Mouse (Mus musculus) heart, embryonic 12.5 days (tissue): Measurements from ENCODE around the gene Ubr4. TPM values are rescaled to one million over a fixed set of nuclear protein-coding genes. Genes with fewer than 3 reads are reported as not detected.

Experiments
- ATAC-seq: fragments of 200-750 bp; cut with Nextera tagmentation; 2 replicates; pipeline ENCODE4 v1.8.0; 2017; ENCODE audit warnings: moderate TSS enrichment, moderate library complexity; ENCODE audit not compliant: insufficient number of reproducible peaks, low FRiP score
- H3K27ac ChIP-seq: fragments of 300-500 bp; sonication (generic); 2 replicates; pipeline ENCODE4 v1.5.1; 2016; ENCODE audit warnings: mild to moderate bottlenecking, moderate library complexity; ENCODE audit not compliant: poor library complexity, severe bottlenecking
- H3K27me3 ChIP-seq: fragments of 300-500 bp; sonication (generic); replicated peaks from 2 replicates; pipeline ENCODE4 v1.6.1; 2016; ENCODE audit warnings: mild to moderate bottlenecking, moderate library complexity
- H3K36me3 ChIP-seq: fragments of 300-500 bp; sonication (generic); 2 replicates; pipeline ENCODE4 v1.6.1; 2016; ENCODE audit warnings: mild to moderate bottlenecking, moderate library complexity
- H3K4me1 ChIP-seq: fragments of 300-500 bp; sonication (generic); replicated peaks from 2 replicates; pipeline ENCODE4 v1.6.1; 2016; ENCODE audit warnings: mild to moderate bottlenecking
- H3K4me2 ChIP-seq: fragments of 300-500 bp; sonication (generic); 2 replicates; pipeline ENCODE4 v1.6.1; 2016; ENCODE audit warnings: mild to moderate bottlenecking, moderate library complexity
- H3K4me3 ChIP-seq: fragments of 300-500 bp; sonication (generic); 2 replicates; pipeline ENCODE4 v1.5.1; 2016; ENCODE audit warnings: mild to moderate bottlenecking
- H3K9ac ChIP-seq: fragments of 300-500 bp; sonication (generic); 2 replicates; pipeline ENCODE4 v1.6.1; 2016; ENCODE audit warnings: mild to moderate bottlenecking, moderate library complexity
- H3K9me3 ChIP-seq: fragments of 300-500 bp; sonication (generic); replicated peaks from 2 replicates; pipeline ENCODE4 v1.6.1; 2016; ENCODE audit warnings: mild to moderate bottlenecking, moderate library complexity
- WGBS: fragments of 180-500 bp; shearing (Covaris S2); methylation state at CpG from one replicate; pipeline ENCODE4 v1.1.7; 2016; 5-methylcytosine and 5-hydroxymethylcytosine counted together
- polyA plus RNA-seq: library from polyadenylated mRNA; unstranded; fragments of >200 nt; fragmentation: Nextera tagmentation; extraction: Ambion mirVana; gene quantifications from 2 replicates; pipeline ENCODE4 v1.2.1, GENCODE M21; 2016

Ubr4 gene
- polyA plus RNA-seq, result 64.9 and 65.4 TPM in 2 replicates

- H3K27ac ChIP-seq, result peak within 1 kb of the TSS; percentile 94
- no peaks in the 10 kb centered on the region for H3K27me3 ChIP-seq
- H3K4me3 ChIP-seq, result peak within 1 kb of the TSS; percentile 85
- H3K36me3 ChIP-seq, result peaks cover 56% of the 10 kb centered on the region
- H3K9me3 ChIP-seq, result no peaks in the 10 kb centered on the region
- peaks cover 18% of the 10 kb centered on the region for H3K4me1 ChIP-seq
- H3K4me2 ChIP-seq, result peak within 1 kb of the TSS; percentile 93
- H3K9ac ChIP-seq, result peak within 1 kb of the TSS; percentile 85
- ATAC-seq, result peak; percentile 94
- WGBS, result under 1% methylated on average over 62 of the region's 64 CpGs
These were observed at the start of gene Ubr4, which contains the start of the genes Mrto4 and Emc1 for GRCm38 (mm10) chr4:139351931-139352711. TSS of gene Ubr4 (plus strand) at chr4:139352609. TSS of gene Mrto4 (minus strand) at chr4:139352576. TSS of gene Emc1 (plus strand) at chr4:139352587.

GRCm38 (mm10) chr4:139305521-139305920 is 46.9 kb upstream of the Ubr4 start:
- no peaks in the 10 kb centered on the region for H3K9me3 ChIP-seq
- H3K27ac ChIP-seq, result no peak overlapping the region
- no peak overlapping the region for H3K9ac ChIP-seq
- H3K27me3 ChIP-seq, result 0 out of 2 replicates have a peak, but pooled peaks cover 4% of the 10 kb centered on the region
- peaks cover 39% of the 10 kb centered on the region for H3K36me3 ChIP-seq
- H3K4me3 ChIP-seq, result no peak overlapping the region
- H3K4me2 ChIP-seq, result no peak overlapping the region
- peaks cover 6% of the 10 kb centered on the region; the same call in 1 of the 2 replicates for H3K4me1 ChIP-seq
- 86% methylated on average over 3 of the region's 3 CpGs for WGBS
- ATAC-seq, result no peak

DNA sequence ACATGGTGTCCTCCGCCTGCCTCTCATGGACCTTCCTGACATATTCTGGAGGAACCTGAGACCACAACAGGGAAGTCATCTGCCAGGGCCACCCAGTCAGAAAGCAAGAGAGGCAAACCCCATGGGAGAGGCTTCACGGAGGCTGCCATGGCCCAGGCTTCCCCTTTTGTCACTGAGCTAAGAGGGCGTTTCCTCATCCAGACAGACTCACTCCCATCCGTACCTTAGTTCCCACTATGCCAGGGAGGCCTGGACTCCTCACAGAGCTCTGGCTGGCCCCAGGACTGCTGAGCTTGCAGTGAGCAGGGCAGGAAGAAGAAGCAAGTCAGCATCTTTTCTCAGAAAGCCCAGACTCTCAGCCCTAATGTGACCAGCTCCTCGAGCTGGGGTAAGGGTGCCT is 44.5 kb upstream of the Ubr4 start:
- WGBS, result 76% methylated on average over 5 of the region's 5 CpGs
- Histone ChIP-seq H3K4me1 (peaks cover 18% of the 10 kb centered on the region), H3K27ac (no peak overlapping the region), H3K9ac (no peak overlapping the region), H3K9me3 (no peaks in the 10 kb centered on the region), H3K4me2 (no peak overlapping the region), H3K4me3 (no peak overlapping the region), H3K36me3 (peaks cover 20% of the 10 kb centered on the region), H3K27me3 (peaks cover 11% of the 10 kb centered on the region)
- no peak for ATAC-seq

- Histone ChIP-seq H3K9me3 (no peaks in the 10 kb centered on the region), H3K27me3 (peaks cover 11% of the 10 kb centered on the region), H3K4me1 (peaks cover 18% of the 10 kb centered on the region), H3K27ac (no peak overlapping the region), H3K4me2 (peak overlapping the region; percentile 88), H3K36me3 (peaks cover 26% of the 10 kb centered on the region), H3K4me3 (peak overlapping the region; percentile 82), H3K9ac (peak overlapping the region; percentile 85; the same call in 1 of the 2 replicates)
- WGBS, result 18% methylated on average over 6 of the region's 6 CpGs
- no peak for ATAC-seq
These were observed 42.8 kb upstream of the Ubr4 start for GRCm38 (mm10) chr4:139309651-139310050.

GRCm38 (mm10) chr4:139310171-139310898 is 42.1 kb upstream of the Ubr4 start, which contains the start of the genes Pqlc2 and Akr7a5:
TSS of gene Pqlc2 (minus strand) at chr4:139310708.
TSS of gene Akr7a5 (plus strand) at chr4:139310744.
- peak; percentile 93 for ATAC-seq
- WGBS, result under 1% methylated on average over 63 of the region's 63 CpGs
- H3K4me3 ChIP-seq, result peak within 1 kb of the TSS; percentile 82

GRCm38 (mm10) chr4:139310899-139311701 is 41.3 kb upstream of the Ubr4 start:
- peak overlapping the region; percentile 82 for H3K4me3 ChIP-seq
- H3K4me1 ChIP-seq, result peaks cover 18% of the 10 kb centered on the region
- H3K4me2 ChIP-seq, result peak overlapping the region; percentile 88
- peak overlapping the region; percentile 85 for H3K9ac ChIP-seq
- H3K9me3 ChIP-seq, result no peaks in the 10 kb centered on the region
- peaks cover 11% of the 10 kb centered on the region for H3K27me3 ChIP-seq
- H3K27ac ChIP-seq, result peak overlapping the region; percentile 43; the same call in 1 of the 2 replicates
- WGBS, result under 1% methylated on average over 45 of the region's 53 CpGs
- ATAC-seq, result peak; percentile 73; the same call in 1 of the 2 replicates
- peaks cover 24% of the 10 kb centered on the region; the same call in 1 of the 2 replicates for H3K36me3 ChIP-seq

More at GRCm38 (mm10) chr4:139310171-139310898, 42.1 kb upstream of the Ubr4 start, which contains the start of the genes Pqlc2 and Akr7a5:
- H3K27me3 ChIP-seq, result peaks cover 11% of the 10 kb centered on the region
- peak within 1 kb of the TSS; percentile 85 for H3K9ac ChIP-seq
- peak within 1 kb of the TSS; percentile 88 for H3K4me2 ChIP-seq
- no peaks in the 10 kb centered on the region for H3K9me3 ChIP-seq
- H3K36me3 ChIP-seq, result peaks cover 24% of the 10 kb centered on the region
- H3K27ac ChIP-seq, result peak within 1 kb of the TSS; percentile 43; the same call in 1 of the 2 replicates
- peaks cover 18% of the 10 kb centered on the region for H3K4me1 ChIP-seq

DNA sequence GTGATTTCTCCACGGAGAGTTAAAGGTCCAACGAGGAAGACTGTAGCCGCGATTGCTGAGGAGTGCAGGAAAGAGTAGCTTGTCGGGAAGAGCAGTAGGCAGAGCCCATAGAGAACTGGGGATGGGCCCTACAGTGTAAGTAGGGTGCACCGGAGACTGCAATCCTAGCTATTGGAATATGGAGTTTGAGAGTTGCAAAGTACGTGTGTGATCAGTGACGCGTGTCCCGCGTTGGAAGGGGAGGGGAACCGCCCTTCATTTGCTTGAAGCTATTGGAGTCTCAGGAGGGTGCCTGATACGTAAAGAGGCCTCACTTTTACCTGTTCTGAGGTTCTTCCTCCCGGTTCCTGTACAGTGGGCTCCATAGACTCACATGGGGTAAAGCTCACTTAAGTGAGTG is 40.7 kb upstream of the Ubr4 start:
- Histone ChIP-seq H3K36me3 (peaks cover 25% of the 10 kb centered on the region), H3K4me1 (peaks cover 18% of the 10 kb centered on the region), H3K27me3 (peaks cover 11% of the 10 kb centered on the region), H3K27ac (no peak overlapping the region), H3K4me3 (peak overlapping the region; percentile 82), H3K9ac (peak overlapping the region; percentile 85), H3K4me2 (peak overlapping the region; percentile 88), H3K9me3 (no peaks in the 10 kb centered on the region)
- no peak for ATAC-seq
- 24% methylated on average over 14 of the region's 14 CpGs for WGBS

GRCm38 (mm10) chr4:139312632-139313031 is 39.8 kb upstream of the Ubr4 start:
- no peak overlapping the region for H3K27ac ChIP-seq
- peaks cover 30% of the 10 kb centered on the region for H3K36me3 ChIP-seq
- peaks cover 11% of the 10 kb centered on the region for H3K27me3 ChIP-seq
- H3K9me3 ChIP-seq, result no peaks in the 10 kb centered on the region
- no peak overlapping the region for H3K9ac ChIP-seq
- no peak for ATAC-seq
- H3K4me1 ChIP-seq, result peaks cover 18% of the 10 kb centered on the region
- 54% methylated on average over 4 of the region's 4 CpGs for WGBS
- H3K4me3 ChIP-seq, result no peak overlapping the region
- H3K4me2 ChIP-seq, result no peak overlapping the region

GRCm38 (mm10) chr4:139318449-139318848 is 34.0 kb upstream of the Ubr4 start:
- peaks cover 46% of the 10 kb centered on the region for H3K36me3 ChIP-seq
- H3K9ac ChIP-seq, result no peak overlapping the region
- WGBS, result 86% methylated on average over 11 of the region's 11 CpGs
- H3K27me3 ChIP-seq, result no peaks in the 10 kb centered on the region
- H3K9me3 ChIP-seq, result no peaks in the 10 kb centered on the region
- H3K27ac ChIP-seq, result no peak overlapping the region
- no peak overlapping the region for H3K4me3 ChIP-seq
- no peak for ATAC-seq
- H3K4me2 ChIP-seq, result no peak overlapping the region
- H3K4me1 ChIP-seq, result no peaks in the 10 kb centered on the region

DNA sequence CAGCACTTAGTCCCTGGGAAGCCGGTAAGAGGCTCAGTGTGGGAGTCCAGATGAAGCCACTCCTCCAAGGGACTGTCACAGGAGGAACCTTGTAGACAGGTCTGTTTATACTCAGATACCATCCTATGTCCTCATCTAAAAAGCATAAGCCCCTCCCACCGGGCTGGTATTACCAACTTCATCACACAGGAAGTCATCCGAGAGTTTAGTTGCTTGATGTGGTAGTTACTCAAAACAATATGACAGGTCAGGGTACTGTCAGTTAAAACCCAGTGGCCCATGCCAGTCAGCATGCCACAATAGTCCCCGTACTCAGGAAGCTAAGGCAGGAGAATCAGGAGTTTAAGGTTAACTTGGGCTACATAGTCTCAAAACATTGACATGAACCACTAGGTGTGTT is 32.7 kb upstream of the Ubr4 start:
- ATAC-seq, result no peak
- no peaks in the 10 kb centered on the region for H3K4me1 ChIP-seq
- WGBS, result 87% methylated on average over 4 of the region's 4 CpGs
- no peak overlapping the region for H3K4me3 ChIP-seq
- H3K36me3 ChIP-seq, result peaks cover 40% of the 10 kb centered on the region
- H3K4me2 ChIP-seq, result no peak overlapping the region
- no peaks in the 10 kb centered on the region for H3K27me3 ChIP-seq
- 0 out of 2 replicates have a peak, but pooled peaks cover 1% of the 10 kb centered on the region for H3K9me3 ChIP-seq
- no peak overlapping the region for H3K9ac ChIP-seq
- H3K27ac ChIP-seq, result no peak overlapping the region
